Mouse (Mus musculus): ENCODE data around the gene Atp1a1.

- TF ChIP-seq POLR2A (IDR thresholded peaks at IDR 0.05; ENCODE audit: borderline replicate concordance, control insufficient read depth, low read depth, low read length) (no peak), CTCF (IDR thresholded peaks at IDR 0.05; ENCODE audit: control insufficient read depth, insufficient read depth, low read length) (no peak)
These were observed 23.8 kb upstream of the Atp1a1 start for GRCm38 (mm10) chr3:101628255-101628654.

Data from bone marrow, adult 2 months (tissue).